Mouse (Mus musculus): ENCODE measurements around the gene Id2. TPM values are rescaled to one million over a fixed set of nuclear protein-coding genes. Genes with fewer than 3 reads are reported as not detected.

The Id2 gene
- total RNA-seq, 1 experiment: 14.5 TPM

- Histone ChIP-seq H3K36me3 (ENCODE audit: control insufficient read depth, insufficient read depth, low read length, poor library complexity, severe bottlenecking) (no peaks in the 10 kb centered on the region), H3K9ac (ENCODE audit: insufficient read depth, low read depth, low read length, poor library complexity, severe bottlenecking) (no peak overlapping the region), H3K9me3 (ENCODE audit: control insufficient read depth, insufficient read depth, low read depth, low read length) (no peaks in the 10 kb centered on the region), H3K4me1 (ENCODE audit: control insufficient read depth in 2 of 2, insufficient read depth in 2 of 2, low read length in 2 of 2, poor library complexity in 1 of 2) (peaks cover 0 to 10% of the 10 kb centered on the region in 2 experiments; a peak in 1 of 4 replicates), H3K27ac (ENCODE audit: insufficient read depth, low read depth, low read length, poor library complexity, severe bottlenecking) (no peak overlapping the region), H3K4me3 (ENCODE audit: insufficient read depth in 1 of 2, low read depth in 1 of 2, low read length in 2 of 2, poor library complexity in 1 of 2, severe bottlenecking in 1 of 2) (no peak overlapping the region)
- TF ChIP-seq ZNF384 (IDR thresholded peaks at IDR 0.05; ENCODE audit: low read depth, low read length) (no peak), ZC3H11A (IDR thresholded peaks at IDR 0.05; ENCODE audit: borderline replicate concordance, low read depth, low read length) (no peak), HCFC1 (IDR thresholded peaks at IDR 0.05; ENCODE audit: borderline replicate concordance, insufficient read depth, low read length) (no peak)
- DNase-seq (ENCODE audit: low read depth, low spot score): no peak
- in situ Hi-C loops (cut with MboI; ENCODE audit: low sequenced_read_pairs in 2 of 2, unreplicated experiment in 2 of 2): no loop called here
Observed at GRCm38 (mm10) chr12:25141311-25141710, 44.4 kb upstream of the Id2 start.

- no peak for DNase-seq (ENCODE audit: low read depth, low spot score)
- TF ChIP-seq CHD2 (IDR thresholded peaks at IDR 0.05; ENCODE audit: low read depth, low read length): no peak
- TF ChIP-seq HCFC1 (IDR thresholded peaks at IDR 0.05; ENCODE audit: borderline replicate concordance, insufficient read depth, low read length): no peak
- TF ChIP-seq ZC3H11A (IDR thresholded peaks at IDR 0.05; ENCODE audit: borderline replicate concordance, low read depth, low read length): no peak
- no peak for TF ChIP-seq ZNF384 (IDR thresholded peaks at IDR 0.05; ENCODE audit: low read depth, low read length)
- no peak for TF ChIP-seq MAFK (IDR thresholded peaks at IDR 0.05; ENCODE audit: insufficient read depth, low read depth, low read length)
- Histone ChIP-seq H3K9ac (ENCODE audit: insufficient read depth, low read depth, low read length, poor library complexity, severe bottlenecking) (no peak overlapping the region), H3K27ac (ENCODE audit: insufficient read depth, low read depth, low read length, poor library complexity, severe bottlenecking) (no peak overlapping the region), H3K4me1 (ENCODE audit: control insufficient read depth in 2 of 2, insufficient read depth in 2 of 2, low read length in 2 of 2, poor library complexity in 1 of 2) (peaks cover 0 to 10% of the 10 kb centered on the region in 2 experiments; a peak in 1 of 4 replicates), H3K4me3 (ENCODE audit: insufficient read depth in 1 of 2, low read depth in 1 of 2, low read length in 2 of 2, poor library complexity in 1 of 2, severe bottlenecking in 1 of 2) (no peak overlapping the region), H3K9me3 (ENCODE audit: control insufficient read depth, insufficient read depth, low read depth, low read length) (no peaks in the 10 kb centered on the region), H3K36me3 (ENCODE audit: control insufficient read depth, insufficient read depth, low read length, poor library complexity, severe bottlenecking) (no peaks in the 10 kb centered on the region)
- in situ Hi-C loops (cut with MboI; ENCODE audit: low sequenced_read_pairs in 2 of 2, unreplicated experiment in 2 of 2): no loop called here
Observed at GRCm38 (mm10) chr12:25140115-25140514, 43.2 kb upstream of the Id2 start.

GRCm38 (mm10) chr12:25138616-25139015 is 41.7 kb upstream of the Id2 start:
- no peak overlapping the region for H3K27ac ChIP-seq (ENCODE audit: insufficient read depth, low read depth, low read length, poor library complexity, severe bottlenecking)
- TF ChIP-seq CHD2 (IDR thresholded peaks at IDR 0.05; ENCODE audit: low read depth, low read length) (no peak), ZC3H11A (IDR thresholded peaks at IDR 0.05; ENCODE audit: borderline replicate concordance, low read depth, low read length) (no peak), ZNF384 (IDR thresholded peaks at IDR 0.05; ENCODE audit: low read depth, low read length) (no peak), MAFK (IDR thresholded peaks at IDR 0.05; ENCODE audit: insufficient read depth, low read depth, low read length) (no peak), HCFC1 (IDR thresholded peaks at IDR 0.05; ENCODE audit: borderline replicate concordance, insufficient read depth, low read length) (no peak)
- H3K36me3 ChIP-seq (ENCODE audit: control insufficient read depth, insufficient read depth, low read length, poor library complexity, severe bottlenecking): no peaks in the 10 kb centered on the region
- DNase-seq (ENCODE audit: low read depth, low spot score): no peak
- H3K4me1 ChIP-seq (ENCODE audit: control insufficient read depth in 2 of 2, insufficient read depth in 2 of 2, low read length in 2 of 2, poor library complexity in 1 of 2): peaks cover 0 to 4% of the 10 kb centered on the region in 2 experiments; a peak in 1 of 4 replicates
- no peak overlapping the region for H3K4me3 ChIP-seq (ENCODE audit: insufficient read depth in 1 of 2, low read depth in 1 of 2, low read length in 2 of 2, poor library complexity in 1 of 2, severe bottlenecking in 1 of 2)
- in situ Hi-C loops (cut with MboI; ENCODE audit: low sequenced_read_pairs in 2 of 2, unreplicated experiment in 2 of 2): no loop called here
- H3K9me3 ChIP-seq (ENCODE audit: control insufficient read depth, insufficient read depth, low read depth, low read length): no peaks in the 10 kb centered on the region
- no peak overlapping the region for H3K9ac ChIP-seq (ENCODE audit: insufficient read depth, low read depth, low read length, poor library complexity, severe bottlenecking)

GRCm38 (mm10) chr12:25132046-25132445 is 35.1 kb upstream of the Id2 start:
- Histone ChIP-seq H3K27ac (ENCODE audit: insufficient read depth, low read depth, low read length, poor library complexity, severe bottlenecking) (no peak overlapping the region), H3K36me3 (ENCODE audit: control insufficient read depth, insufficient read depth, low read length, poor library complexity, severe bottlenecking) (no peaks in the 10 kb centered on the region), H3K9me3 (ENCODE audit: control insufficient read depth, insufficient read depth, low read depth, low read length) (no peaks in the 10 kb centered on the region), H3K4me3 (ENCODE audit: insufficient read depth in 1 of 2, low read depth in 1 of 2, low read length in 2 of 2, poor library complexity in 1 of 2, severe bottlenecking in 1 of 2) (no peak overlapping the region), H3K4me1 (ENCODE audit: control insufficient read depth in 2 of 2, insufficient read depth in 2 of 2, low read length in 2 of 2, poor library complexity in 1 of 2) (peaks cover 0 to 3% of the 10 kb centered on the region in 2 experiments; a peak in 1 of 4 replicates), H3K9ac (ENCODE audit: insufficient read depth, low read depth, low read length, poor library complexity, severe bottlenecking) (no peak overlapping the region)
- DNase-seq (ENCODE audit: low read depth, low spot score): no peak
- in situ Hi-C loops (cut with MboI; ENCODE audit: low sequenced_read_pairs in 2 of 2, unreplicated experiment in 2 of 2): no loop called here
- TF ChIP-seq MAFK (IDR thresholded peaks at IDR 0.05; ENCODE audit: insufficient read depth, low read depth, low read length): no peak

DNA sequence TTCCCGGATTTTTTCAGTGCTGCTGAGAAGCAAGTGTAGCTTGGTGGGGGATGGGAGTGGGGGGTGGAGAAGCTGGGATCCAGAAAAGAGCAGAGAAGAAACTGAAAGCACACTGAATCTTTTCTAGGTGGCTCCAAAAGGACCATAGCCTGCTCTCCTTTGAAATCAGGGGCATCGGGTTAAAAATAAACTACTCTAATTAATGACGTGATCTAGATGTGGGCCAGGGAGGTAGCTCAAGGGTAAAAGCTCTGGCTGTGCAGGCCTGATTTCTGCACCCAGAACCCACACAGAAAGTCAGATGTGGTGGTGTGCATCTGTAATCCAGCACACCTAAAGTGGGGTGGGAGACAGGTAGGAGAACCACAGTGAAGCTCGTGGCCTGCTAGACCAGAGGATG is 30.7 kb upstream of the Id2 start:
- H3K9me3 ChIP-seq (ENCODE audit: control insufficient read depth, insufficient read depth, low read depth, low read length): no peaks in the 10 kb centered on the region
- TF ChIP-seq CHD2 (IDR thresholded peaks at IDR 0.05; ENCODE audit: low read depth, low read length) (no peak), HCFC1 (IDR thresholded peaks at IDR 0.05; ENCODE audit: borderline replicate concordance, insufficient read depth, low read length) (no peak), MAFK (IDR thresholded peaks at IDR 0.05; ENCODE audit: insufficient read depth, low read depth, low read length) (no peak), ZC3H11A (IDR thresholded peaks at IDR 0.05; ENCODE audit: borderline replicate concordance, low read depth, low read length) (no peak), ZNF384 (IDR thresholded peaks at IDR 0.05; ENCODE audit: low read depth, low read length) (no peak)
- peaks cover 2 to 17% of the 10 kb centered on the region in 2 experiments; a peak in 3 of 4 replicates for H3K4me1 ChIP-seq (ENCODE audit: control insufficient read depth in 2 of 2, insufficient read depth in 2 of 2, low read length in 2 of 2, poor library complexity in 1 of 2)
- H3K9ac ChIP-seq (ENCODE audit: insufficient read depth, low read depth, low read length, poor library complexity, severe bottlenecking): no peak overlapping the region
- in situ Hi-C loops (cut with MboI; ENCODE audit: low sequenced_read_pairs in 2 of 2, unreplicated experiment in 2 of 2): loop anchor here in 1 of 2 experiments (10.0 kb wide), 1 partner anchor 57 kb away; no protein-coding TSS in a partner anchor
- H3K36me3 ChIP-seq (ENCODE audit: control insufficient read depth, insufficient read depth, low read length, poor library complexity, severe bottlenecking): no peaks in the 10 kb centered on the region
- no peak overlapping the region for H3K4me3 ChIP-seq (ENCODE audit: insufficient read depth in 1 of 2, low read depth in 1 of 2, low read length in 2 of 2, poor library complexity in 1 of 2, severe bottlenecking in 1 of 2)
- DNase-seq (ENCODE audit: low read depth, low spot score): no peak
- no peak overlapping the region for H3K27ac ChIP-seq (ENCODE audit: insufficient read depth, low read depth, low read length, poor library complexity, severe bottlenecking)
